Mouse (Mus musculus) spleen, adult 2 months (tissue): ENCODE results near the gene Csrp3.

ENCODE experiments used
- CTCF ChIP-seq: fragments of 200-500 bp; IDR thresholded peaks from 2 replicates; pipeline ENCODE4 v1.5.1; 2011; ENCODE audit warnings: mild to moderate bottlenecking, inconsistent platforms; ENCODE audit not compliant: insufficient read depth, insufficient read length, insufficient replicate concordance; ENCODE audit errors: extremely low read depth
- POLR2A ChIP-seq: fragments of 200-500 bp; IDR thresholded peaks from 2 replicates; pipeline ENCODE4 v1.6.1; 2011; ENCODE audit warnings: low read depth, low read length, inconsistent platforms

GRCm38 (mm10) chr7:48806587-48806986 lies 41.2 kb downstream of the Csrp3 start:
- TF ChIP-seq POLR2A (no peak), CTCF (no peak)
